ENCODE assay signal across 15 mouse cellular contexts in genomic region chr7:121768983-121769382, GRCm38 (mm10). TPM values are rescaled to one million over a fixed set of nuclear protein-coding genes. Genes with fewer than 3 reads are reported as not detected.
DNase-seq lines count a peak whose midpoint lies in the region.
"Had no signal": no experiment of that assay in that cellular context is flagged by ENCODE, and none has a peak within 500 bp of the region (broad histone marks: within the 10 kb centered on the region; RNA-seq: fewer than 3 reads in every experiment).

No protein-coding gene starts in this region.

- intact Hi-C loops in gastrocnemius, postnatal 14 days (cut with DNase I; ENCODE audit: low total_unique reads): no loop called here
- intact Hi-C loops in heart, postnatal 36 days (cut with DNase I): no loop called here

- peak; percentile 6 for DNase-seq in gastrocnemius, postnatal 14 days
- DNase-seq in gastrocnemius, adult 18-20 months (ENCODE audit: low spot score): no peak
- DNase-seq in kidney, postnatal 14 days: peak; percentile 7
- no peak for DNase-seq in kidney, adult 9 months
- DNase-seq in adrenal gland, adult 8-10 months: peak; percentile 2
- DNase-seq in heart, postnatal 36 days: peak; percentile 13 to 18
- DNase-seq in cerebellum, adult 9-11 months: no peak
- DNase-seq in cerebellum, postnatal 10 days: no peak
- DNase-seq: cerebellum, postnatal 14 days; embryo, embryonic 11 days; gastrocnemius, postnatal 36 days; kidney, postnatal 25 days; layer of hippocampus, adult 9-11 months; right cerebral cortex, postnatal 25 days had no signal

RNA-seq across cellular contexts. Expression of gene Scnn1g, which starts 34.7 kb away (rescaled TPM):
- total RNA-seq in gastrocnemius, postnatal 14 days (2021): not detected
- total RNA-seq in gastrocnemius, adult 18-20 months (2021): not detected
- under 1 TPM in 1 of 4 experiments, not detected in 3; 0.10 TPM for total RNA-seq in adrenal gland, adult 8-10 months (2022)
- not detected for total RNA-seq in heart, postnatal 36 days (2021)
- total RNA-seq: CH12.LX; gastrocnemius, postnatal 36 days had no signal

Comparison
In these comparisons a context has a peak if more than half of its experiments do, and no peak if none do; other contexts are left out.
1. DNase-seq: peak in gastrocnemius, postnatal 14 days (single experiment), kidney, postnatal 14 days (single experiment), adrenal gland, adult 8-10 months (single experiment) and heart, postnatal 36 days (2 of 2); none in gastrocnemius, adult 18-20 months (single experiment), kidney, adult 9 months (single experiment), cerebellum, adult 9-11 months (single experiment) and cerebellum, postnatal 10 days (0 of 2).